17 mouse cellular contexts compared by ENCODE assay signal in genomic region chr2:122452426-122452825, GRCm38 (mm10). TPM values are rescaled to one million over a fixed set of nuclear protein-coding genes. Genes with fewer than 3 reads are reported as not detected.
"Had no signal": no experiment of that assay in that cellular context is flagged by ENCODE, and none has a peak within 500 bp of the region (broad histone marks: within the 10 kb centered on the region; RNA-seq: fewer than 3 reads in every experiment).

No protein-coding gene starts in this region.

- H3K4me1 ChIP-seq: limb, embryonic 15.5 days; midbrain, embryonic 13.5 days; neural tube, embryonic 12.5 days had no signal

- H3K4me3 ChIP-seq: left cerebral cortex, adult 2 months; limb, embryonic 15.5 days; midbrain, embryonic 13.5 days; neural tube, embryonic 12.5 days had no signal

- H3K36me3 ChIP-seq: limb, embryonic 15.5 days; midbrain, embryonic 13.5 days; neural tube, embryonic 12.5 days had no signal

- ATAC-seq: midbrain, embryonic 13.5 days had no signal

- H3K9ac ChIP-seq: limb, embryonic 15.5 days; liver, embryonic 14.5 days; midbrain, embryonic 13.5 days; neural tube, embryonic 12.5 days had no signal

- H3K27me3 ChIP-seq: limb, embryonic 15.5 days; midbrain, embryonic 13.5 days; neural tube, embryonic 12.5 days had no signal

- H3K9me3 ChIP-seq: limb, embryonic 15.5 days; midbrain, embryonic 13.5 days; neural tube, embryonic 12.5 days had no signal

- H3K27ac ChIP-seq: left cerebral cortex, adult 2 months; limb, embryonic 15.5 days; liver, embryonic 14.5 days; midbrain, embryonic 13.5 days; neural tube, embryonic 12.5 days had no signal

- H3K4me2 ChIP-seq: limb, embryonic 15.5 days; midbrain, embryonic 13.5 days; neural tube, embryonic 12.5 days had no signal

- DNase-seq: kidney, postnatal 10 days; lung, adult 18-20 months; retina, postnatal 1 day; right cerebral cortex, postnatal 4 days; spleen, adult 18-20 months; thymus, adult 18-20 months; thymus, postnatal 14 days had no signal

RNA-seq across cellular contexts. Expression of gene Slc28a2, which starts 26.1 kb away (rescaled TPM):
- total RNA-seq: left cerebral cortex, postnatal 14 days had no signal
- polyA plus RNA-seq: limb, embryonic 11.5 days; midbrain, embryonic 13.5 days had no signal

RNA-seq across cellular contexts. Expression of gene Gm14085, which starts 32.3 kb away (rescaled TPM):
- total RNA-seq: layer of hippocampus, postnatal 25 days; left cerebral cortex, adult 2 months; left cerebral cortex, postnatal 14 days had no signal
- polyA plus RNA-seq: limb, embryonic 11.5 days; limb, embryonic 15.5 days; liver, embryonic 14.5 days; lung, embryonic 16.5 days; midbrain, embryonic 13.5 days; neural tube, embryonic 12.5 days; stomach, embryonic 14.5 days had no signal
